Mouse (Mus musculus): Measurements from ENCODE around the gene Gm20388.

DNA sequence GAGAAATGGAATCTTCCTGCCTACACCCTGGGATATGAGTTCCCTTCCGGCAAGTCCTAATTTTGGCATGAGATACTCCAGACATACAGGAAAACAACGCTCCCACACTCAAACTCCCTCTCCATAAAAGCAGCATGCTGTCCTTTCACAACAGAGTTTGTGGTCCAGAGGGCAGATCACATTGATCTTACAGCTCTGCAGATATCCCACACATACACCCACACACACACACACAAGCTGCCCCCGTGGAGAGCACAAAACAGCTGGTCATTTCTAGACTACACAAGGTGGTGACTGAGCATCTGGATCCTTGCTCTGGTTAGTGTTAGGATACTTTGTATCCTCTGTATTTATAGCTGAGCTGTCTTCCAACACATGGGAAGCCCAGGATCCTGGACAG, 1964.4 kb downstream of the Gm20388 start:
- TF ChIP-seq CTCF (IDR thresholded peaks at IDR 0.05; ENCODE audit: borderline replicate concordance, insufficient read depth, low read depth, low read length) (no peak), POLR2A (IDR thresholded peaks at IDR 0.05; ENCODE audit: borderline replicate concordance, insufficient read depth, low read length) (no peak)
